Comparison of ENCODE assay signal across 15 mouse cellular contexts in genomic region chr6:8045825-8046224, GRCm38 (mm10).
"Had no signal": no experiment of that assay in that cellular context is flagged by ENCODE, and none has a peak within 500 bp of the region (broad histone marks: within the 10 kb centered on the region; RNA-seq: fewer than 3 reads in every experiment).

No protein-coding gene starts in this region.

- H3K36me3 ChIP-seq: neural tube, embryonic 12.5 days; neural tube, embryonic 13.5 days; neural tube, embryonic 15.5 days had no signal

- H3K4me3 ChIP-seq: neural tube, embryonic 12.5 days; neural tube, embryonic 13.5 days; neural tube, embryonic 15.5 days had no signal

- H3K9me3 ChIP-seq: neural tube, embryonic 12.5 days; neural tube, embryonic 13.5 days; neural tube, embryonic 15.5 days had no signal

- DNase-seq: retina, postnatal 1 day; right cerebral cortex, adult 18-20 months; right cerebral cortex, postnatal 14 days; right cerebral cortex, postnatal 25 days; right cerebral cortex, postnatal 4 days; spleen, adult 18-20 months; thymus, adult 18-20 months; thymus, adult 2 months; thymus, postnatal 14 days; thymus, postnatal 25 days; thymus, postnatal 36 days; thymus, postnatal 4 days had no signal

- H3K4me1 ChIP-seq: neural tube, embryonic 12.5 days; neural tube, embryonic 13.5 days; neural tube, embryonic 15.5 days had no signal

- H3K4me2 ChIP-seq: neural tube, embryonic 12.5 days; neural tube, embryonic 13.5 days; neural tube, embryonic 15.5 days had no signal

- H3K27me3 ChIP-seq: neural tube, embryonic 12.5 days; neural tube, embryonic 13.5 days; neural tube, embryonic 15.5 days had no signal

- H3K9ac ChIP-seq: neural tube, embryonic 12.5 days; neural tube, embryonic 13.5 days; neural tube, embryonic 15.5 days had no signal

- H3K27ac ChIP-seq: neural tube, embryonic 12.5 days; neural tube, embryonic 13.5 days; neural tube, embryonic 15.5 days had no signal
